Mouse (Mus musculus): Measurements from ENCODE around the gene Scml2. TPM values are rescaled to one million over a fixed set of nuclear protein-coding genes. Genes with fewer than 3 reads are reported as not detected.

Scml2 gene
- polyA plus RNA-seq (2015; fragmentation: Illumina TruSeq; extraction: RNeasy Lipid Tissue Mini Kit (QIAGEN cat#74804); ENCODE audit: insufficient read depth, low read depth, low replicate concordance) = not detected

DNA sequence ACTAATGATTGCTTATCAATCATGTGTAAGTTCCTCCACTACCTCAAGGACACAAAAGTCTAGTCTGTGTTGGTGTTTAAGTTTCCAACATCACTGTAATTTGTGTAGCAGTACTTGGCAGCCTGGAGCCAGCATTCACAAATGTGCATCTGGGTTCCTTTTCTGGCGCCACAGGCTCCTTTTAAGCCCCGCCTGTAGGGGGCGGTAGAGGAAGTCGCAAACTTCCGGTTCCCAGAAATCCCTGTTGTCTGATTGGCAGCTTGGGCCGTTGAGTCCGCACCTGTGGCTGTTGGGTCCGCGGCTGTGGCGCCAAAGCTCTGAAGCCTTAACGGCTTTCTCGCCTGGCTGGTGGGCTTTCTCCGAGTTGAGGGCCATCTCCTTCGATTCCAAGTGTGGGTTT lies at the start of gene Scml2:
Gene Scml2, plus strand, starts transcription at position 301 of the 400 bp plus-strand sequence.

DNA sequence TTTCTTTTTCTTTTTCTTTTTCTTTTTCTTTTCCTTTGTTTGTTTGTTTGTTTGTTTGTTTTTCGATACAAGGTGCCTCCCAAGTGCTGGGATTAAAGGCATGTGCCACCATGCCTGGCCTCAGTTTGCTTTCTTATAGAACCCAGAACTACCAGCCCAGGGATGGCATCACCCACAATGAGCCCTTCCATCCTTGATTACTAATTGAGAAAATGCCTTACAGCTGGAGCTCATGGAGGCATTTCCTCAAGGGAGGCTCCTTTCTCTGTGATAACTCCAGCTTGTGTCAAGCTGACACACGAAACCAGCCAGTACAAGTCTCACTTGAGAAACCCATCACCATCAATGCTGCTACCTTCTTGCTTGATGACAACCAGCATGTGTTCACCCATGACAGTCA lies 170.2 kb downstream of the Scml2 start, which contains the start of gene Gm15262:
Gene Gm15262, plus strand, starts transcription at position 301 of the 400 bp plus-strand sequence.

Other genes with a start within 250 kb of the Scml2 start
- not detected for gene Gja6, start 210.1 kb upstream of the Scml2 start, polyA plus RNA-seq (2015; fragmentation: Illumina TruSeq; extraction: RNeasy Lipid Tissue Mini Kit (QIAGEN cat#74804); ENCODE audit: insufficient read depth, low read depth, low replicate concordance)
- gene Cdkl5, start 122.5 kb upstream of the Scml2 start, polyA plus RNA-seq (2015; fragmentation: Illumina TruSeq; extraction: RNeasy Lipid Tissue Mini Kit (QIAGEN cat#74804); ENCODE audit: insufficient read depth, low read depth, low replicate concordance) = 0.54 TPM
- gene Gm15262, start 170.3 kb downstream of the Scml2 start, polyA plus RNA-seq (2015; fragmentation: Illumina TruSeq; extraction: RNeasy Lipid Tissue Mini Kit (QIAGEN cat#74804); ENCODE audit: insufficient read depth, low read depth, low replicate concordance) = not detected